Mouse (Mus musculus) intestine, postnatal 0 days (tissue): ENCODE measurements around the gene Cebpe. TPM values are rescaled to one million over a fixed set of nuclear protein-coding genes. Genes with fewer than 3 reads are reported as not detected.

Experiments
- ATAC-seq: fragments of 200-750 bp; cut with Nextera tagmentation; 2 replicates; pipeline ENCODE4 v1.8.0; 2017; ENCODE audit warnings: mild to moderate bottlenecking, moderate TSS enrichment, moderate library complexity
- H3K27ac ChIP-seq: fragments of 300-500 bp; sonication (generic); 2 replicates; pipeline ENCODE4 v1.5.1; 2014; ENCODE audit warnings: mild to moderate bottlenecking, low read depth, low read length, moderate library complexity
- H3K27me3 ChIP-seq: fragments of 300-500 bp; sonication (generic); replicated peaks from 2 replicates; pipeline ENCODE4 v1.6.1; 2014; ENCODE audit warnings: low read length, mixed read lengths; ENCODE audit not compliant: control insufficient read depth, insufficient read depth
- H3K36me3 ChIP-seq: fragments of 300-500 bp; sonication (generic); 2 replicates; pipeline ENCODE4 v1.6.1; 2014; ENCODE audit warnings: mild to moderate bottlenecking, moderate library complexity; ENCODE audit not compliant: control insufficient read depth, insufficient read depth
- H3K4me1 ChIP-seq: fragments of 300-500 bp; sonication (generic); replicated peaks from 2 replicates; pipeline ENCODE4 v1.6.1; 2014; ENCODE audit warnings: antibody characterized with exemption, low read length, mixed read lengths; ENCODE audit not compliant: control insufficient read depth, insufficient read depth
- H3K4me2 ChIP-seq: fragments of 300-500 bp; sonication (generic); replicated peaks from 2 replicates; pipeline ENCODE4 v1.6.1; 2014; ENCODE audit warnings: low read depth, mild to moderate bottlenecking, moderate library complexity
- H3K4me3 ChIP-seq: fragments of 300-500 bp; sonication (generic); 2 replicates; pipeline ENCODE4 v1.5.1; 2014; ENCODE audit warnings: low read depth, low read length
- H3K9ac ChIP-seq: fragments of 300-500 bp; sonication (generic); 2 replicates; pipeline ENCODE4 v1.6.1; 2014; ENCODE audit warnings: mild to moderate bottlenecking, low read depth, low read length
- H3K9me3 ChIP-seq: fragments of 300-500 bp; sonication (generic); 2 replicates; pipeline ENCODE4 v1.6.1; 2016; ENCODE audit warnings: mixed run types; ENCODE audit not compliant: control insufficient read depth
- CTCF ChIP-seq: sonication (generic); IDR thresholded peaks from 2 replicates; pipeline ENCODE4 v1.5.1; 2016; ENCODE audit warnings: low read depth, mild to moderate bottlenecking, control low read depth, antibody characterized with exemption, moderate library complexity
- WGBS: fragments of 180-500 bp; shearing (Covaris S2); extraction: QIAGEN DNeasy Blood & Tissue Kit; methylation state at CpG from one replicate; pipeline ENCODE4 v1.1.7; 2014; 5-methylcytosine and 5-hydroxymethylcytosine counted together
- polyA plus RNA-seq: library from polyadenylated mRNA; unstranded; fragments of >200 nt; fragmentation: Nextera tagmentation; extraction: Ambion mirVana; gene quantifications from 2 replicates; pipeline ENCODE4 v1.2.1, GENCODE M21; 2015

Cebpe gene
- not detected in 2 replicates for polyA plus RNA-seq

DNA sequence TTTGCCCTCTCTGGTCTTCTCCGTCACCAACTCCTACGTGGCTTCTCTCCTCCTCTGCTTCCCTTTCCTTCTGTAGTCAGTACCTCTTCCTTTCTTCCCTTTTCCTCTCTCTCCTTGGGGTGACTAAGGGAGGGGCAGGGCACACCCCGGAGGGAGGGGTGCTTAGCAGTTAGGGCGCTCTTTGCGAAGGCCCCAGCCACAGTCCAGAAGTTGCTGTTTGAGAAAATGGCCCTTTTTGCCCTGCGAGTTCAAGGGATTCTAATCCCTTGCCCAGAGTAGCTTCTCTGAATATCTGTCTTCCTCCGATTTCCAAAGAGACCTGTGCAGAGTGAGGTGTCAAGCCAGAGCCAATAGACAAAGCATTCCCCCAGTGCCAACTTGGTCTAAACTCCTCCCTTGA, at the start of gene Cebpe:
Gene Cebpe (minus strand): TSS at position 101 of the 400 bp plus-strand sequence.
- no peak for TF ChIP-seq CTCF

DNA sequence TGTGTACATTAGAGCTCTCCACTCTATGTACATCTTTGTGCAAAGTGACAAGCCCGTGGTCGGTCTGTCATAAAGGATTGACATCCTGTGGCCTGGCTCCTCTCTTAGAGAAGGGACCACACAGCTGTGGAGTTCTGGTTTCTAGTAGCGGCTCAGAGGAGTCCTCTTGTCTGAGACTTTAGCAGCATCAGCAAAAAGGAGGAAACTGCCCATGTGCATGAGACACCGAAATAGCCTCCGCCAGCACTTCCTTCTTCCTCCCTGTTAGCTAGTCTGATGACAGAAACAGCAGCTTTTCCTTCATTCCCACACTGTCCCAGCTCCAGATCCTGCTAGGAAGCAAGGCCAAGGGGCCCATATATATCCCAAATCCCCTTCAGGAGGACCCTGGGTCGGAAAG, 44.4 kb upstream of the Cebpe start:
- Histone ChIP-seq H3K9ac (no peak overlapping the region), H3K9me3 (no peaks in the 10 kb centered on the region), H3K4me3 (no peak overlapping the region), H3K27me3 (no peaks in the 10 kb centered on the region), H3K27ac (peak overlapping the region; percentile 22; the same call in 1 of the 2 replicates), H3K4me2 (no peak overlapping the region), H3K36me3 (peaks cover 10% of the 10 kb centered on the region; the same call in 1 of the 2 replicates), H3K4me1 (peaks cover 11% of the 10 kb centered on the region)
- WGBS = 57% methylated on average over 6 of the region's 6 CpGs
- ATAC-seq = no peak
- no peak for TF ChIP-seq CTCF

More for the DNA sequence above, at the start of gene Cebpe:
- H3K36me3 ChIP-seq = no peaks in the 10 kb centered on the region; the same call in 1 of the 2 replicates
- no peak for ATAC-seq
- 80% methylated on average over 7 of the region's 7 CpGs for WGBS
- no peak within 1 kb of the TSS for H3K27ac ChIP-seq
- no peak within 1 kb of the TSS for H3K4me3 ChIP-seq
- H3K4me2 ChIP-seq = no peak within 1 kb of the TSS
- no peaks in the 10 kb centered on the region for H3K9me3 ChIP-seq
- H3K27me3 ChIP-seq = no peaks in the 10 kb centered on the region
- no peaks in the 10 kb centered on the region; the same call in 1 of the 2 replicates for H3K4me1 ChIP-seq
- no peak within 1 kb of the TSS for H3K9ac ChIP-seq

DNA sequence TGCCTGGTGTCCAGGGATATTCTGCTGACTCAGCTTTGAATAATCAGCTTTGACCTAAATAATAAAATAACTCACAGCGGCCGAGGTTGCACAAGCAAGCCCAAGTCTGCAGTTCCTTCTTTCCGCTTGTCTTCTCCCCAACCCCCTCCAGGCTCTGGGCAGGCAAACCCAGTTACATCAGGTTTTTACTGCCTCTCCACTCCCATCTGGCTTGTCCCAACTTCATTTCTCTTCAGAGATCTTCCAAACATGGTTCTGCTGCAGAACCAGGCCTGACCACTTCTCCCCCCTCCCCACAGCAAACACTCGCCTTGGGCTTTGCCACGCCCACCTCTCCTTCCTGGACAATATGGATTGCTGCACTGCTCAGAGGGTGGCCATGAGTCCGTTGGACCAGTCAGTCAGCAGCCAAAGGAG, 42.6 kb upstream of the Cebpe start:
- no peak for TF ChIP-seq CTCF
- 14% methylated on average over 6 of the region's 6 CpGs for WGBS
- ATAC-seq = peak; percentile 87
- Histone ChIP-seq H3K4me1 (peaks cover 6% of the 10 kb centered on the region), H3K4me3 (no peak overlapping the region), H3K4me2 (peak overlapping the region; percentile 27; the same call in 1 of the 2 replicates), H3K9me3 (no peaks in the 10 kb centered on the region), H3K36me3 (peaks cover 14% of the 10 kb centered on the region; the same call in 1 of the 2 replicates), H3K27me3 (no peaks in the 10 kb centered on the region), H3K9ac (no peak overlapping the region), H3K27ac (peak overlapping the region; percentile 57)

DNA sequence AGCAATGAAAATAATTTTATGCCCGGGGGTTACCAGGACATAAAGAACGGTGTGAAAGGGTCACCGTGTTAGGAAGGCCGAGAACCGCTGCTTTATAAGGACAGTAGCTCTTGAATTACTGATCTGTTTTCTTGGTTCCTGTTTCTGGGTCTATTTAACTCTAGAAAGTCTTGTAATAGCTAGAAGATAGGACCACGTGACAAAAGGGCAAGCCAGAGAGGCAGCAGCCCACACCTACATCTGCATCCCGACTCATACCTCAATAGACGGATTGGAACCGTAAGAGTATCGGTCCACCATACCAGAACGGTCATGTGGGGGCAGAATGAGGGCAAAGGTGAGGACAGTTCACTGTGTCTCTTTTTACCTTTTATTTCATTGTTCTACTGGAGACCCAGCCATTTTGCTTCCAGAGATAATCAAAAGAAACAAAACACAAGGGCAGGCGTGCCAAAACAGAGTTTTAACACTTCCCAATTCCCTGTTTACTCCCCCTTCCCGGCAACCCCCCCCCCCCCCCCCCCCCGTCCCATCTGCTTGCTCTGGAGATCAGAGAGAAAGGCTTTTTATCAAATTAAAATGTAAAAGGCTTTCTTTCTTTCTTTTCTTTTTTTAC, 42.1 kb upstream of the Cebpe start:
- Histone ChIP-seq H3K4me2 (no peak overlapping the region), H3K9ac (no peak overlapping the region), H3K36me3 (peaks cover 14% of the 10 kb centered on the region; the same call in 1 of the 2 replicates), H3K4me1 (peaks cover 6% of the 10 kb centered on the region), H3K27me3 (no peaks in the 10 kb centered on the region), H3K27ac (peak overlapping the region; percentile 41; the same call in 1 of the 2 replicates), H3K9me3 (no peaks in the 10 kb centered on the region), H3K4me3 (no peak overlapping the region)
- no peak for ATAC-seq
- no peak for TF ChIP-seq CTCF
- WGBS = 61% methylated on average over 14 of the region's 14 CpGs

DNA sequence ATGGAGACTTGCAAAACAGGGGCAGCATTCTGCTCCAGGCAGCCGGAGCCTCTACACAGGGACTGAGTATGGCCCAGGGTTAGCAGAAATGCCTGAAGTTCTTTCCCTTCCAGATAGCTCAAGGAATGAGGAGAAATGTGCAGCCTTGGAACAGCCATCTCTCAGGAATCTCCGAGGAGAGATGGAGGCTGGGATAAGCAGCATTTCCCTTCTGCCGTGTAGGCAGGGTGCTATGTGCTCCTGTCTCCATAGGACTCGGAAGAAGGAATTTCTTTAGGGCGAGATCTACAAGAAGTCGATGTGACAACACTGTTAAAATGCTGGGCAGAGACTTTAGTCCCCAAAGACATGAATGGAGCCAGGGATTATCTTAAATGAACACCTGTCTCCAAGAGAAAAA, 41.0 kb upstream of the Cebpe start:
- no peak for ATAC-seq
- 84% methylated on average over 6 of the region's 6 CpGs for WGBS
- Histone ChIP-seq H3K9ac (no peak overlapping the region), H3K27ac (no peak overlapping the region), H3K4me2 (no peak overlapping the region), H3K4me1 (peaks cover 6% of the 10 kb centered on the region), H3K9me3 (no peaks in the 10 kb centered on the region), H3K36me3 (peaks cover 11% of the 10 kb centered on the region; the same call in 1 of the 2 replicates), H3K27me3 (no peaks in the 10 kb centered on the region), H3K4me3 (no peak overlapping the region)
- TF ChIP-seq CTCF = no peak

DNA sequence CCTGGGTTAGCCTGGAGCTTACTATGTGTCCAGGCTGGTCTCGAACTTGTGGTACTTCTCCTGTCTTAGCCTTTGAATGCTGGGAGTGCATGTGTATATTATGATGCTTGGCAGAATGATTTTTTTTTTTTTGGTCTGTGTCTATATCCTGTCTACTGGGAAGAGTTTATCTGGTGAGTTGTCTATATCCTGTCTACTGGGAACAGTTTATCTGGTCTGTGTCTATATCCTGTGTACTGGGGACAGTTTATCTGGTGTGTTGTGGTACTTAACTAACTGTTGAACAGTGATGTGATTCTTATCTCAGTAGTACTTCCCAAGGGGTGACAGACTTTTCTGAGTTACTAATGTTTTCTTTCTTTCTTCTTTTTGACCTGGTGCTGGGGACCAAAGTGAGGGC, 39.8 kb upstream of the Cebpe start:
- no peak overlapping the region for H3K4me3 ChIP-seq
- H3K27ac ChIP-seq = no peak overlapping the region
- peaks cover 6% of the 10 kb centered on the region for H3K4me1 ChIP-seq
- TF ChIP-seq CTCF = no peak
- no peaks in the 10 kb centered on the region for H3K9me3 ChIP-seq
- 86% methylated on average over 1 of the region's 1 CpGs for WGBS
- no peak overlapping the region for H3K4me2 ChIP-seq
- H3K36me3 ChIP-seq = peaks cover 10% of the 10 kb centered on the region; the same call in 1 of the 2 replicates
- no peaks in the 10 kb centered on the region for H3K27me3 ChIP-seq
- no peak for ATAC-seq
- H3K9ac ChIP-seq = no peak overlapping the region
